Mouse (Mus musculus) spleen, postnatal 36 days (tissue): ENCODE results near the gene Ikzf1.

Source experiments
- DNase-seq, 2 experiments: peaks; one replicate each; pipeline ENCODE4 v3.0.0; 2022; ENCODE audit warnings: low spot score in 2 of 2, mixed read lengths in 1 of 2

Ikzf1 gene

DNA sequence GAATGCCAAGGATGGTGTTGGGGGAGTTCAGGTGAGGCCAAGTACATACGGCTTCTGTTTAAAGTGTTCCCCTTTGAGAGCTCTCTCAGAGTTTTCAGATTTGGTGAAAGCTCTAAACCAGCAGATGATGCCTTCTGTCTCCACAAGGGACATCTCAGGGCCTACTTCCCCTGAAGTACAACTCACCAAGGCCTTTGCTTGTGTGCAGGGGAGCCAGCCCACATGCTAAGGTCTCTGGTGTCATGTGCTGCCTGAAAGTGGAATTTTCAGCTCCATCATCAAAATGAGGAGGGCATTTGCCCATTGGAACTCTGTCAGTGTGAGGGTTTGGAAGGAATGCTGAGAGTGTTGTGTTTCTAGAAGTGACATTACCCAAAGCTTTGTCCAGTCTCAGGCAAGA is 80.6 kb downstream of the Ikzf1 start:
- no peak for DNase-seq

DNA sequence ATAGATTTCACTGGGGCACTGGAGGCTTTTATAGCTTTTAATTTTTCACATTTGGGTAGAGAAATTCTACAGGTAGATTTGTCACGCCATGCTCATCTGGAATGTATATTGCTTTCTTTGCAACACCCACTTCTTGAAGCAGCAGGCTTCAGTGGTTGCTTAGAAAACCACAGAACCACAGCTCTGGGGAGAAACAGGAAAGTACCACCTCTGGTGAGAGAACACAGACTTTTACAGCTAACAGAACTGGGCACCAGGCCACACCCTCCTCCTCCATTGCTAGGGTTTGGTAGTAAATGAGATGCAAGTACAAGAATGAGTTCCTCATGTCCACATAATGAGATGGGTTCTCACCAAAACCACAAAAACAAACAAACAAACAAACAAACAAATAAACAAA is 81.3 kb downstream of the Ikzf1 start:
- DNase-seq, result peak; percentile 90 to 91

DNA sequence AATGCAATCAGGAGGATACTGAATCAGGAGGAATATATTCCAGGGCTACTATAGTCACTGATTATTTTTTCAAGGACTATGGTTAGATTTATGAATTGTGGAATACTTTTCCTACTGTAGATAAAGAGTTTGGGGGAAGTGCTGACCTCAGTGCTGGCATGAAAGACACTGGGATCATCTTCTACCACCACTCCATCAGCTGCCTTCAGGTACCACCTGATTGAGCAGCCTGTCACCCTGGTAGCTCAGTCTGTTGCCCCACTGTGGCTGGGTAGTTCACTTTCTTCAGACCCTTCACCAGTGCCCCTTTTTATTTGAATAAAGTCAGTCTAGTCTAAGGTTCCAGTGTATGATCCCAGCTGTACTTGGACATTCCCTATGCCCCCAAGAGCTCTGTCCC is 81.9 kb downstream of the Ikzf1 start:
- DNase-seq, result no peak

DNA sequence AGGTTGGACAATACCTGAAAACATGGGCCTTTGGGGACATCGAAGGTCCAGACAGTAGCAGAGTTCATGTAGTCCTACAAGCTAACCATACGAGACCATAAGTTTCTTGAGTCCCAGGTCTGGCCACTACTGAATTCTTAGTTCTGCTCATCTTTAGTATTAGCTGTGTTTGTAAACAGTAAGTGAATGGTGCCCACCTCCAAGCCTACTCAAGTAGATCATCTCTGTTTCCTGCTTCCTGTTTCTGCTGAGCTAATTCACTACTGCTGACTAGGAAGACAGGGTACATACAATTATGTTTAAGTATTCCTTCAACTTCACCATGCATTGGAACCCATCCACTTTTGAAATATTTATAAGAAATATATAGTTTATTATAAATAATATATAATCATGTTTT is 83.3 kb downstream of the Ikzf1 start:
- DNase-seq, result peak; percentile 60 to 65

DNA sequence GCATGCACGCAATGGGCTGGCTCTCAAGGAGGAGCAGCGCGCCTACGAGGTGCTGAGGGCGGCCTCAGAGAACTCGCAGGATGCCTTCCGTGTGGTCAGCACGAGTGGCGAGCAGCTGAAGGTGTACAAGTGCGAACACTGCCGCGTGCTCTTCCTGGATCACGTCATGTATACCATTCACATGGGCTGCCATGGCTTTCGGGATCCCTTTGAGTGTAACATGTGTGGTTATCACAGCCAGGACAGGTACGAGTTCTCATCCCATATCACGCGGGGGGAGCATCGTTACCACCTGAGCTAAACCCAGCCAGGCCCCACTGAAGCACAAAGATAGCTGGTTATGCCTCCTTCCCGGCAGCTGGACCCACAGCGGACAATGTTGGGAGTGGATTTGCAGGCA is 84.5 kb downstream of the Ikzf1 start:
- no peak for DNase-seq

DNA sequence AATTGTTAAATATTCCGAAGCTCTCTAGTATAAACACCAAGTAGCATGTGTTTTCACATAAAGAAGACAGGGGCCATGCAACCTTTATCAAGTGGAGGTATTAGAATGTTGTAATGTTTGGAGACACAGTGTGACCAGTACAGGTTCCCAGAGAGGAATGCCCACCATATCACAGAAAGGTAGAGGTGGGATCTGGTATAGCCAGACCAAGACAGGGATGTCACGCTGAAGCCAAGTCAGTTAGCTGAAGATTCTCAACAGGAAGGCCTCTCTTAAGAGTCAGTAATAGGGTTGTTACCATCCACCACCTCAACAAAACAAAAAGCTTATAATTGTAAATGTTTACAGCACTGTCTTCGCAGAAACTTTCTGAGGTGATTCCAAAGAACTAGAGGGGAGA is 85.9 kb downstream of the Ikzf1 start:
- no peak for DNase-seq

DNA sequence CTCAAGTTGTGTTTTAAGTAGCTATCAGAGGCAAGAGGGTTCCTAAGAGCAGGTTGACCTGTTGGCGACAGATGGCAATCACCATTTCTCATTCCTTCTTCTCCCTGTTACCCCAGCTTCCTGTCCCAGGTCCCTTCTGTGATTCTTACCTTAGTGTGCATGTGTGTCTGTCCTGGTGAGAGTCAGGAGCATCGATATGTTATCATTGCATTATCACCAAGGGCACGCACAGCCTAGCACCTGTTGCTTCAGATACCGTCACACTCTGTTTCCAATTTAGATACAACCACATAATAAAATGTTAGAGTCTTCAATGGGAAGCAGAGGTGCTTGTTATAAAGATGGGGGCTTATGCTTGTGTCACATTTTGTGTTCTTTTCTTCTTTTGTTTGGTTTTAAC is 87.4 kb downstream of the Ikzf1 start:
- no peak for DNase-seq

DNA sequence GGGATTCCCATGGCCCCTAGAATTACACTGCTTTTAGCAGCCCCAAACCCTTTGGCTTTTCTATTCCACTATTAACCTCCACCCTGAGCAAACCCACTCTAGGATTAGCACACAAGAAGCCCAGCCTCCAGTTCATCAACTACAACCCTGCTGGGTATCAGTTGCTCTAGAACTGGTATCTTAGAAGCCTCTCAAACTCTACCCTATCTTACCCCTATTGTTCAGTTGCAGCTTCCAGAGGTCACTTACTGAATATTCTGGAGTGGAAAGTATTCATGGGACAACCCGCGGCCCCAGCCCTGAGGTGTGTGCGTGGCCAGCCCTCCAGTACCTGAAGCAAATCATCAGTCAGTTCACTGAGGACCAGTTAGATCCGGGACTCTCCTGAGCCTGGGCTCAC is 89.6 kb downstream of the Ikzf1 start:
- DNase-seq, result no peak

DNA sequence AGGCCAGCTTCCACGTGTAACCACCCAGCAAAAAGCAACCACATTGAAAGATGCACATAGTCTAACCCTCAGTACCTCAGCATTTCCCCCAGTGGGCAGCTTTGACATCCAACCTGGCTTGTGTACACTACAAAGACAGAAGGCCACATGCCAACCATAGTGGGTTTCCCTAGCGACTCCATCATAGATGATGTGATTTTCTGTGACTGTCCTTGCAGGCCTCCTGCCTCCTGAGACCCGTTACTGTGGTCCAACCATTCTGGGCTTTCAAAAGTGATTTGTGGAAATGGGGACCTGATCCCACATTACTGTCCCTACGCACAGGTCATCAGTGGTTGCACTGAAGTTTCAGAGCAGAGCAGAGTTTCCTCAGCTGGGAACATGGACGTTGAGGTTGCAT is 90.1 kb downstream of the Ikzf1 start:
- no peak for DNase-seq

DNA sequence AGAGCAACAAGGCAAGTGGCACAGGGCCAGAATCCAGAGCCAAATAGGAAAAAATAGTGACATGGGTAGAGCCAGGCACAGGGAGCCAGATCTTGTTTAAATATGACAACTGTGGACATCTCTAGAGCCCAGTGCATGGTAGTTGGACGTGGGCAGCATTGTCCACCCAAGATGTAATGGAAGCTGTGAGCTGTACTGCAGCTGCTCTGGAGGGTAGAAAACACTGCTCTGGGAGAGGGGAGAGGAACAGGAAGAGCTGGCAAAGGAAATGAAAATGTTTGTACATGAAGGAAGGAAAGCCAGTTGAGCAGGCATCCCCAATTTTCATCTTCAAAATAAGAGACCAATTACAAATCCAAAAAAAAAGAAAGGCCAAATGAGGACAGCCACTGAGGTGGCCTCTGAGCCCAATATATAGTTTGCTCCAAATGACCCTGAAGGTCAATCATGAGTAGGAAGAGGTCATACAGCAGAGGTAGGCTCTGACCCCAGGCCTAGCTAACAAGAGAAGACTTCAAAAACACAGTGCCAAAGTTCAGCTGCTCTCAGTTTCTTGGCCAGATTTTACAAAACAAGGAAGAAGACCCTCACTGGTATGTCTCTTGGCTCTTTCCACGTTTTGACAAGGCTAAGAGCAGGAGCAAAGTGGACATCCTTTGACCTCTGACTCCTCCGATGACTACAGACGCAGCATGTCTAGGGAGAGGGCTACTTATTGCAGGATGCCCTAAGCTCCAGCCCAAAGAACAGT is 91.4 kb downstream of the Ikzf1 start:
- DNase-seq, result no peak

DNA sequence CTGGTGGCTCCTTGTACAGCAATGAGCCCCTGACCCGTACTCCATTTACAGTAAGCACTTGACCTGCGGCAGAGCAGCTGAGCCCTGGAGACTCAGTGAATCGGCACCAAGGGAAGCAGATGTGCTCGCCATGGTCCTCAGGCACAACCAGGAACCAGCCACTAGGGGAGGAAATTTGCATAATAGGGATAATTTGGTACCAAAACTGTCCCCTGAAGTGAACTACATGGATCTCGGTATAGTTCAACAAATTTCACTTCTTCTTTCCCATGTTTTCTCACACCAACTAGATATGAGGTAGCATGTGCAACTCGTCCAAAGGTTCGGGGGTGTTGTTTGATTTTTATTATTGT is 92.0 kb downstream of the Ikzf1 start:
- DNase-seq, result peak; percentile 79 to 83

DNA sequence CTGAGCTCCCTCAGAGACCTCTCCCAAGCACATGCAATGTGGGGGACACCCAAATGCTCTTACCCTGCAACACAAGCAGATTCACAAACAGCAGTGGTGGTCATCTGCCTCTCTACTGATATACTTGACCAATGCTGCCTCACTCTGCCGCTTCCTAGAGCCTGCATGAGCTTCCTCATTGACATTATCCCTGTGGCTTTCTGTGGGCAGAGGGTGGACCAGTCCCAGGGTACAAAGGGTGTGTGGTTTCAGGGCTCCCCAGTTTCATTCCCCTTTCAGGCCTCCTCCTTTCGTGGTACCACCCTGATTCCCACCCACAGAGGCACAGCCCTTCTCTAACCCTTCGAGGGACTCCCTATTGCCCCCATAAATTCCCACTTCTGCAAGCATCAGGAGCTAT is 92.4 kb downstream of the Ikzf1 start:
- DNase-seq, result no peak

DNA sequence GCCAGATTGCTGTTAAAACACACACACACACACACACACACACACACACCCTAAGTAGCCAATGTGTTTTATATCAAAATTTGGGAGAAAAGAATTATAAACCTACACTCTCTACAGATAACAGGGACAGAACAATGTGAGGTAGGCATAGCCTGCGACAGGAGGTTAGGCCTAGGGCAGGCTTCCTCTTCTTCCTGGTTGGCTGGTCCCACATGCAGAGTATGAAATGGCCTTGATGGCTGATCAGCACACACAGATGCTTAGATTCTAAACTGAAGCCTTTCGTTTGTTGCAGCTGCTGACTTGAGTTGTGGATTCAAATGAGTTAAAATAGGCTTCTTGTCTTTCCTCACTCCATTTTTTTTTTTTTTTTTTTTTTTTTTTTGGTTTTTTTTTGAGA is 93.0 kb downstream of the Ikzf1 start:
- DNase-seq, result peak; percentile 71 to 72

DNA sequence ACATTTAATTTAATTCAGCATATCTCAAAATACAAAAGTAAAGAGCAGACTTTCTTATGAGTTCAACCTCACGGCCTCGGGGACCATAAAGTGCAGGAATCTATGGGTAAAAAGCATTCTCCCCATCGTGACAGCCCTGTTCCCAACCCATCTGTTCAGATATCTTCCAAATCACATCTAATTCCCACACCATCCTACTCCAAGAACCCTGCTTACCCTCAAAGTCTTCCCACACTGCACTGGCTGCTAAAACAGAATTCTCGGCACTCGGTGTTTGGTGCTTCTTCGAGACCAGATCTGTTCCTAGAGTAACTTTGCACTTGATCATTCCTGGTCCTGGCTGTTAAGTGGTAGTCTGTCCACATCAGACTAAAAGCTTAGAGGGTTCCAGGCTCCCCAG is 93.5 kb downstream of the Ikzf1 start:
- DNase-seq, result no peak

DNA sequence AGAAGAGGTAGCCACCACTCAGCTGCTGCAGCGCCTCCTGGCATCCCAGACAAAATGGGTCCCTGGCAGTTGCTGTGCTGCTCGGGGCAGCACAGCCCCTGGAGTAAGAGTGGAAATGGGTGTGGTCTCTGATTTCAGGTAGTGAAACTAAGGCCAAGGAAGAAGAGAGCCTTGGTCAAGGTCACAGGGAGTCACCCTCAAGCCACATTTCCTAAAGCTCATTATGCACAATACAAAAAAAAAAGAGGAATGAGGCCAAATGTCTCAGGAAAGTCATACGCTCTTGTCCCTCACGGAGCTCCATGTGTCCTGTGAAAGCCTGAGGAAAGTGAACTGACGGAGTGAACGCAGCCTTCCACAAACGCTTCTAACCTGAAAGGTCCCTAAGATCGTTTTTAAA is 96.9 kb downstream of the Ikzf1 start:
- peak; percentile 42 to 53 for DNase-seq

DNA sequence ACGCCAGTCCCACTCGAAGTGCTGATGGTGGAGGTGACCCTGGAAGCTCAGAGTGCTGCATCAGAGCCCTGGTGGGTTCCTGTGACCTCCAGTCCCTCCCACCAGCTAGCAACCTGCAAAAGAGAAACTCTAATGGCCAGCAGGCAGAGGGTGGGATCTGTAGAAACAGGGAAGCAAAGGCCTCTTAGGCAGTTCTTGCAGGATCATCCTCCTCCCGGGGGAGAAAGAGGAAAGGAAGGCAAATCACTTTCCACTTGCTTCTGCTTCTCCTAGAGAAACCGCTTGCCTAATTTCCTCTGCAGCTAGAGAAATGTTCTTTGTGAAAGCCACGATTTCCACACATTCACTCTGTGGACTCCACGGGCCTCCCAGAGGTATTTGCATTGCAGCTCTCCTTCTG is 100.7 kb downstream of the Ikzf1 start:
- DNase-seq, result no peak

DNA sequence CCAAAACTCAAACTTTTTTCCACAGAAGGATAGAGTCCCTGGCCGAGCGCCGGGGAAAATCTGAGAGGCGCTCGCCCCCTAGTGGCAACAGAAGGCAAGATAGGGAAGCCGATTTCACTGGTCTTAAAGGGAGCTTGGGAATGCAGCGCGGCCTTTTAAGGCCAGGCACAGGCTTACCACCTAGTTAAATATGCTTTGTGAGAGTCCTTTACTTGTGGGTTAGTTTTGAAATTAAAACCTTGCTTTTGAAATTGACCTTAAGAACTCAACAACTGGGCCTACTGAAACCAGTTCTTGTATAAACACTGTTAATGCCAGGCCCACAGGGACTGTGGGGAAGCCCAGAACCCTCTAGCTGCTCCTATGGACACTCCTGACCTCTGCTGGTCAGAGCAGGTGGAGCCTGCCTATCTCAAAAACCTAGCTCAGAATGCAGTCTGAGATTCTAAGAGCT is 103.7 kb downstream of the Ikzf1 start:
- DNase-seq, result peak; percentile 80 to 84

DNA sequence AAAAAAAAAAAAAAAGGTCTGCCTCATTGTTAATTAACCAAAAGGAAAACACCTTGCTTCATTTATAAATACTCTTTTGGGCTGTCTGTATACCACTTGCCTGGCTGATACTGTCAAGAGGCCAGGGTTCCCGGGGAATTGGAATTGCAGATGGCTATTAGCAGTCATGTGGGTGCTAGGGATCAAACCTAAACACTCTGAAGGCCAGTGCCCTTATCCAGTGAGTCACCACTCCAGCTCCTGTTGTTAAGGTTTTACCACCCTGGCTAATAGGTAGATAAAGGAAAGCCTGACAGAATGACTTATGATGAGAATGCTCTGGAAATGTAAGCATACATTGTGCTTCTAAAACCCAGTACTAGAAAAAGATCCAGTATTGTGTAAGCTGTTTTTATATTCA is 109.8 kb downstream of the Ikzf1 start:
- DNase-seq, result no peak

DNA sequence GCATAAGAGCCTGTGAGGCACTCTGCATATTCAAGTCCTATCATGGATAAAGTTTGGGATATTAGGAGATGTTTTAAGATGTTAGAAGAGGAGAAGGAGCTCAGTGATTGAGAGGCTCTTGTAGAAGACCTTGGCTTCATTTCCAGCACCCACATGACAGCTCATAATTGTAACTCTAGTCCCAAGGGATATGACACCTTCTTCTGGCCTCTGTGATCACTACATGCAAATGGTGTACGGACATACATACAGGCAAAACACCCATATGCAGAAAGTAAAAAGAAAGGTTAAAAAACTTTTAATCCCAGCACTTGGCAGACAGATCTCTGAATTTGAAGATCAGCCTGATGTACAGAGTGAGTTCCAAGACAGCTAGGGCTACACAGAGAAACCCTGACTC is 113.9 kb downstream of the Ikzf1 start:
- no peak for DNase-seq

DNA sequence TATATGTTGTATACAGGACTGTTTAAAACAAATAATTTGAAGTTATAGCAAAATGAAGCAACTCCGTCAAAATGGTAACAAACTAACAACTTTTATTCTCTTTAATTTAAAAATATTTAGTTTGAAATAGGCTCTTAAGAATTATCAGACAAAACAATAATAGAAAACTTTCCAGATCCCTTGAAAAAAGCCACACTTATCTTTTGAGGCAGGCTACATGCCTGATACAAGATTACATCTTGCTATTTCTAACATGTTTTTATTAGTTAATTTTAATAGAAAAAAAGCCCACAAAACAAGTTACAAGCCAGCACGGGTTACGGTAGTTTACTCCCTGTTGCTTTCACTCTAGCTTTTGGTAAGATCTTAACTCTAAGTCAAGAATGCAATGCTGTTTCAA is 115.5 kb downstream of the Ikzf1 start:
- no peak for DNase-seq

DNA sequence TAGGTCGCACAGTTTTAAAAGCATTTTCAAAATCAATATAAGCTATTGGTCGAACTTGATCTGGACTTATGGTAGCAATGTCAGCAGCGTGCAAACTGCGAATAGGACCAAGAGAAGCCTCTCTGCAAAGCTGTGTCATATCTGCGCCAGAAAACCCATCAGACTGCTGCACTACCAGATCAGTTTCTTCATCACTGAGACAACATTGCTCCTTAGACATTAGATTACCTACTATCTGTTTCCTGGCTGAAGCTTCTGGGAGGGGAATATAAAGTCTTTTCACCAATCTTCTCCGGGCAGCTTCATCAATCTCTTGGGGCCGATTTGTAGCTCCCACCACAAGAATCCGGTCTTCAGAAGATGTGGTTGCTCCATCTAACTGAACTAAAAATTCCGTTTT is 116.3 kb downstream of the Ikzf1 start:
- no peak for DNase-seq

DNA sequence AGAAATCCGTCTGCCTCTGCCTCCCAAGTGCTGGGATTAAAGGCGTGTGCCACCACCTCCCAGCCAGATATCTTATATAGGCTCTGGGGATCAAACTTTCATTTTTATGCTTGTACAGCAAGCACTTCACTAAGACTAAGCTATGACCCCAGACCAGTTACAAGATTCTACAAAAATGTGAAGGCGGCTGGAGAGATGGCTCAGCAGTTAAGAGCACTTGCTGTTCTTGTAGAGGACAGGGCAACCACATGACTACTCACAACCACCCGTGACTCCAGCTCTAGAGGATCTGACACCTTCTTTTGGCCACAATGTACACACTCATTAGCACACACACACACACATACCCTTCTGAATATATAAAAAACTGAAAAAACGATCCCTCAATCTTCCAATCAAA is 119.6 kb downstream of the Ikzf1 start:
- no peak for DNase-seq

DNA sequence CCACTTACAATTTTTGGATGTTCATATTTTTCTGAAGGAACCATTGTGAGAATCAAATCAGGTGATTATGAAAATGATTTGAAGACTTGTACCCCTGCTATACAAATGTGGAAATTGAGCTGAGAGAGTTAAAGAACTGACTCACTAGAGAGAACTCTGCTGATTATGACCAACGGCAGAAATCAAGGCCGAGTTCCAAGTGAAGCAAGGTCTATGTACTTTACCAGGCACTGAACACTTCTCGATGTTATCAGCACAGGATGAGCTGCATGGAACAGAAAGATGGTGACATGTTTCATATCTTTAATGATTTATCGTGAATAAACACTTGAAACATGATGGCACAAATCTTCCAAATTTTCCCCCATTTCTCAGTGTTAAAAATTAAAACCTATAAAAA is 121.1 kb downstream of the Ikzf1 start:
- no peak for DNase-seq
